Mouse (Mus musculus): ENCODE data around the gene Tex101. TPM values are rescaled to one million over a fixed set of nuclear protein-coding genes. Genes with fewer than 3 reads are reported as not detected.

Tex101 gene
- polyA plus RNA-seq (2017; shearing (Covaris generic)): not detected

DNA sequence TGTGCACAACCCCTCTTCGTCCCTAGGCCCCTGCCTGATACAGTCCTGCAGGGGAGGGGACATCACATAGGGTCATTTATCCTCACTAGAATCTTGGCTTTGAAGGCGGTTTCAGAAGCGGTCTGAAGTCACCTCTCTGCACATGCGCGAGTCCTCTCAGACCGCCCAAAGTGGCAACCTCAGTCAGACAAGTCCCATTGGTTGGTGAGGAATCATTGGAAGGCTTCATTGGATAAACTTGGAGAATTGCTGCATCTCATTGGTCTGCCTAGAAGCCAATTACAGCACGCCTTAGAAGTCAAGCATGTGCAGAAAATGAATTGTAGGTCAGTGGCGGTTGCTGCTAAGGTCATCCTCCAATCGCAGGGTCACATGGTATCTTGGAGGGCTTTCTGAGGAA, at the start of gene Tex101:
Tex101 (minus strand) TSS at position 101 of the 400 bp plus-strand sequence.

DNA sequence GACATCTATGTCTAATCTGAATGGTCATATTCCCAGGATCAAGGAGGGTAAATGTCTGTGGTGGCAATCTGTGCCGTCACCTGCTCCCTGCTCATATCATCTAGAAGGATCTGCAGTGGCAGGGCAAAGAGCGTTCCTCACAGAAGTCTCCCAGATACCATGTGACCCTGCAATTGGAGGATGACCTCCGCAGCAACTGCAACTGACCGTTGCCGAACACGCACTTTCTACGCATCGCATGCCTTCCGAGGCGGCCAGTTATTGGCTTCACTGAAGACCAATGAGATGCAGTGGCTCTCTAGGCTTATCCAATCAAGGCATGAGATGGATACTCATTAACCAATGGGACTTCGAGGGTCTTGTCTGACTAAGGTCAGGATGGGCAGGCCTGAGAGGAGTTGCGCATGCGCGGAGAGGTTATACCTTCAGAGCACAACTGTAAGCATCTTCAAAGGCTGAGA, 32.4 kb upstream of the Tex101 start, which contains the start of gene BC049730:
BC049730 (plus strand) TSS at position 411 of the 461 bp plus-strand sequence.

DNA sequence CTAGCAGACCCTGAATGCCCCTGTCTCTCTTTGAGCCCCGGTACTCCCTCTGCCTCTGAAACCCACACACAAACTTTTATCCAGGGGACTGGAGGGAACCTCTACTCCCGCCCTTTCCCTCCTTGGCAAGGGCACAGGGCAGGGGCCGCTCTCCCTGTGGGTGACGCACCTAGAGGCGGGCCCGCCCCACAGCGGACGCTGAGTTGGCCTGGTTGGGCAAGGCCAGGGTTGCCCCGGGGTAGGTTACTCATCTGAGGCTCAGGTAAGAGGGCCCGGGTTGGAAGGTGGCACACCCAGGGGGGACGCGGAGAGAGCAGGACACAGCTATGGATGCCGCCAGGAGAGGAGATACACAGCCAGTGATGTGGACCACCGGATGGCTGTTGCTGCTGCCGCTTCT, 40.2 kb downstream of the Tex101 start, which contains the start of gene Lypd3:
Lypd3 (plus strand) TSS at position 287 of the 400 bp plus-strand sequence.

Other genes starting within 250 kb of the Tex101 start
- gene Irgc1, start 224.4 kb downstream of the Tex101 start, polyA plus RNA-seq (2017; shearing (Covaris generic)): 0.40 TPM
- 1.0 TPM for gene Plaur, start 214.2 kb downstream of the Tex101 start, polyA plus RNA-seq (2017; shearing (Covaris generic))
- gene Cadm4, start 194.7 kb downstream of the Tex101 start, polyA plus RNA-seq (2017; shearing (Covaris generic)): not detected
- gene Zfp428, start 169.7 kb downstream of the Tex101 start, polyA plus RNA-seq (2017; shearing (Covaris generic)): 1.1 TPM
- gene AC161166.1, start 164.2 kb downstream of the Tex101 start, polyA plus RNA-seq (2017; shearing (Covaris generic)): not detected
- gene Irgq, start 146.0 kb downstream of the Tex101 start, polyA plus RNA-seq (2017; shearing (Covaris generic)): 1.2 TPM
- gene Pinlyp, start 130.6 kb downstream of the Tex101 start, polyA plus RNA-seq (2017; shearing (Covaris generic)): not detected
- 66.9 TPM for gene Xrcc1, start 130.4 kb downstream of the Tex101 start, polyA plus RNA-seq (2017; shearing (Covaris generic))
- 16.0 TPM for gene Ethe1, start 89.1 kb downstream of the Tex101 start, polyA plus RNA-seq (2017; shearing (Covaris generic))
- gene Zfp575, start 89.0 kb downstream of the Tex101 start, polyA plus RNA-seq (2017; shearing (Covaris generic)): 0.13 TPM
- 1.4 TPM for gene Phldb3, start 65.9 kb downstream of the Tex101 start, polyA plus RNA-seq (2017; shearing (Covaris generic))
- gene Lypd3, start 40.1 kb downstream of the Tex101 start, polyA plus RNA-seq (2017; shearing (Covaris generic)): not detected
- not detected for gene BC049730, start 32.6 kb upstream of the Tex101 start, polyA plus RNA-seq (2017; shearing (Covaris generic))
- not detected for gene Gm4763, start 50.2 kb upstream of the Tex101 start, polyA plus RNA-seq (2017; shearing (Covaris generic))
- not detected for gene Cd177, start 83.6 kb upstream of the Tex101 start, polyA plus RNA-seq (2017; shearing (Covaris generic))
- not detected for gene Ceacam10, start 100.5 kb upstream of the Tex101 start, polyA plus RNA-seq (2017; shearing (Covaris generic))
- 24.6 TPM for gene Gm9844, start 185.5 kb upstream of the Tex101 start, polyA plus RNA-seq (2017; shearing (Covaris generic))
- not detected for gene Lypd4, start 193.3 kb upstream of the Tex101 start, polyA plus RNA-seq (2017; shearing (Covaris generic))
- gene Dmrtc2, start 193.4 kb upstream of the Tex101 start, polyA plus RNA-seq (2017; shearing (Covaris generic)): not detected
- 5,353 TPM for gene Rps19, start 207.7 kb upstream of the Tex101 start, polyA plus RNA-seq (2017; shearing (Covaris generic))
- 7.1 TPM for gene Cd79a, start 220.7 kb upstream of the Tex101 start, polyA plus RNA-seq (2017; shearing (Covaris generic))
- gene Arhgef1, start 226.2 kb upstream of the Tex101 start, polyA plus RNA-seq (2017; shearing (Covaris generic)): 843 TPM

All from activated CD4-positive, CD25-positive, alpha-beta regulatory T cell, adult 9 weeks (primary cell).